Mouse (Mus musculus) adrenal gland, postnatal 25 days (tissue): ENCODE results near the gene Eml2. TPM values are rescaled to one million over a fixed set of nuclear protein-coding genes. Genes with fewer than 3 reads are reported as not detected.

Experiments
- DNase-seq: peaks from one replicate; pipeline ENCODE4 v3.0.0; 2021; ENCODE audit warnings: mixed read lengths
- total RNA-seq: library from RNA; stranded (reverse); gene quantifications from 2 replicates; pipeline ENCODE4 v1.2.3, GENCODE M21; 2021

The Eml2 gene
- total RNA-seq, 1 experiment from 2014 or later: 66.2 TPM

GRCm38 (mm10) chr7:19162928-19163327 lies 13.3 kb upstream of the Eml2 start:
- DNase-seq: no peak

- DNase-seq: no peak
These were observed 12.5 kb upstream of the Eml2 start for GRCm38 (mm10) chr7:19163752-19164151.

GRCm38 (mm10) chr7:19164189-19164588 lies 12.0 kb upstream of the Eml2 start:
- no peak for DNase-seq

GRCm38 (mm10) chr7:19164978-19165377 lies 11.2 kb upstream of the Eml2 start:
- DNase-seq: no peak

GRCm38 (mm10) chr7:19165656-19166423 lies 10.4 kb upstream of the Eml2 start, which contains the start of gene Gipr:
Gene Gipr (minus strand): TSS chr7:19166127.
- DNase-seq: no peak

- DNase-seq: no peak
These were observed 9.2 kb upstream of the Eml2 start for GRCm38 (mm10) chr7:19166990-19167389.

GRCm38 (mm10) chr7:19169506-19169905 lies 6.7 kb upstream of the Eml2 start:
- DNase-seq: no peak

- no peak for DNase-seq
These were observed 6.1 kb upstream of the Eml2 start for GRCm38 (mm10) chr7:19170142-19170541.

- no peak for DNase-seq
These were observed 4.4 kb upstream of the Eml2 start for GRCm38 (mm10) chr7:19171831-19172230.

- peak; percentile 82 for DNase-seq
These were observed 3.3 kb upstream of the Eml2 start for GRCm38 (mm10) chr7:19172874-19173273.

GRCm38 (mm10) chr7:19176516-19176947 lies 311 bp downstream of the Eml2 start:
- no peak for DNase-seq

- no peak for DNase-seq
These were observed 995 bp downstream of the Eml2 start for GRCm38 (mm10) chr7:19177216-19177615.

- DNase-seq: no peak
These were observed 1.8 kb downstream of the Eml2 start for GRCm38 (mm10) chr7:19178035-19178434.

- peak; percentile 80 for DNase-seq
These were observed 2.3 kb downstream of the Eml2 start for GRCm38 (mm10) chr7:19178443-19179092.

GRCm38 (mm10) chr7:19179173-19179572 lies 3.0 kb downstream of the Eml2 start:
- DNase-seq: peak; percentile 76

GRCm38 (mm10) chr7:19179936-19180335 lies 3.7 kb downstream of the Eml2 start:
- no peak for DNase-seq

- peak; percentile 73 for DNase-seq
These were observed 4.7 kb downstream of the Eml2 start for GRCm38 (mm10) chr7:19180862-19181429.

GRCm38 (mm10) chr7:19184250-19184649 lies 8.0 kb downstream of the Eml2 start:
- no peak for DNase-seq

GRCm38 (mm10) chr7:19184758-19185157 lies 8.5 kb downstream of the Eml2 start:
- DNase-seq: no peak

- DNase-seq: no peak
These were observed 18.5 kb downstream of the Eml2 start for GRCm38 (mm10) chr7:19194676-19195075.

- no peak for DNase-seq
These were observed 20.5 kb downstream of the Eml2 start for GRCm38 (mm10) chr7:19196676-19197075.

GRCm38 (mm10) chr7:19197985-19198384 lies 21.8 kb downstream of the Eml2 start:
- DNase-seq: peak; percentile 34

GRCm38 (mm10) chr7:19201660-19202059 lies 25.4 kb downstream of the Eml2 start:
- no peak for DNase-seq
